Mouse (Mus musculus) spleen, adult 2 months (tissue): ENCODE results near the gene Noxred1. TPM values are rescaled to one million over a fixed set of nuclear protein-coding genes. Genes with fewer than 3 reads are reported as not detected.

Source experiments
- DNase-seq, 2 experiments: peaks; one replicate each; pipeline versions ENCODE4 v3.0.0 to v3.0.0-alpha.2; 2012 to 2021; ENCODE audit warnings: low spot score in 2 of 2, low read depth in 1 of 2
- H3K27ac ChIP-seq: fragments of 200-500 bp; 2 replicates; pipeline ENCODE4 v1.5.1; 2012; ENCODE audit warnings: low read length, inconsistent platforms; ENCODE audit not compliant: insufficient read depth
- H3K27me3 ChIP-seq: fragments of 200-500 bp; 2 replicates; pipeline ENCODE4 v1.6.1; 2012; ENCODE audit warnings: mild to moderate bottlenecking, moderate library complexity, low read length, inconsistent platforms; ENCODE audit not compliant: control insufficient read depth, insufficient read depth
- H3K36me3 ChIP-seq: fragments of 200-500 bp; 2 replicates; pipeline ENCODE4 v1.6.1; 2012; ENCODE audit warnings: mild to moderate bottlenecking, low read length, inconsistent platforms; ENCODE audit not compliant: control insufficient read depth, insufficient read depth
- H3K4me1 ChIP-seq: fragments of 200-500 bp; 2 replicates; pipeline ENCODE4 v1.6.1; 2011; ENCODE audit warnings: inconsistent platforms; ENCODE audit not compliant: control insufficient read depth, insufficient read depth, insufficient read length
- H3K4me3 ChIP-seq: fragments of 200-500 bp; 2 replicates; pipeline ENCODE4 v1.5.1; 2011; ENCODE audit warnings: mild to moderate bottlenecking, inconsistent platforms; ENCODE audit not compliant: insufficient read depth, insufficient read length; ENCODE audit errors: extremely low read depth
- CTCF ChIP-seq: fragments of 200-500 bp; IDR thresholded peaks from 2 replicates; pipeline ENCODE4 v1.5.1; 2011; ENCODE audit warnings: mild to moderate bottlenecking, inconsistent platforms; ENCODE audit not compliant: insufficient read depth, insufficient read length, insufficient replicate concordance; ENCODE audit errors: extremely low read depth
- POLR2A ChIP-seq: fragments of 200-500 bp; IDR thresholded peaks from 2 replicates; pipeline ENCODE4 v1.6.1; 2011; ENCODE audit warnings: low read depth, low read length, inconsistent platforms
- WGBS: fragments of 180-500 bp; shearing (Covaris S2); methylation state at CpG from one replicate; pipeline ENCODE4 v1.1.7; 2018; 5-methylcytosine and 5-hydroxymethylcytosine counted together
- polyA plus RNA-seq: library from polyadenylated mRNA; depleted of rRNA; stranded (reverse); fragments of >200 nt; gene quantifications from 2 replicates; pipeline ENCODE4 v1.2.3, GENCODE M21; 2012

Gene Noxred1
- polyA plus RNA-seq, 1 experiment: 2.7 TPM

DNA sequence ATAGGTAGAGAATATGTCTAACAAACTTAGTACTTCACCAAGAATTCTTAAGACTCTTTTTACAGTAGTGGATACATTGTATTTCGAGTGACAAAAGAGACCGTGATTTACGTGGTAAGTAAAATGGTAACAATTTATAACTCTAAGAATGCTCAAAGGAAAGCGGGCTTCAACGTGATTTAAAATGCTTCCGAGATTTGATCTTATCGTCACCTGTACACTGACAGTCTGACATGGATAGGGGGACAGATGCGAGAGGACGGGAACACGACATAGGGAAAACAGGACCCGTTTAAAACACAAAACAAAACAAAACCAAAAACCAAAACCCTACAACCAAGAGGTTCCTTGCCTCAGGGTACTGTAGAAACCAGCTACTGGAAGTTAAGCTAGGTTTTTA lies 26.9 kb upstream of the Noxred1 start:
- H3K36me3 ChIP-seq: peaks cover 19% of the 10 kb centered on the region
- H3K4me3 ChIP-seq: peak overlapping the region; percentile 86
- peak overlapping the region; percentile 72; the same call in 1 of the 2 replicates for H3K27ac ChIP-seq
- TF ChIP-seq CTCF (no peak), POLR2A (no peak)
- no peaks in the 10 kb centered on the region for H3K27me3 ChIP-seq
- H3K4me1 ChIP-seq: peaks cover 4% of the 10 kb centered on the region; the same call in 1 of the 2 replicates
- no peak for DNase-seq
- 17% methylated on average over 11 of the region's 11 CpGs for WGBS

DNA sequence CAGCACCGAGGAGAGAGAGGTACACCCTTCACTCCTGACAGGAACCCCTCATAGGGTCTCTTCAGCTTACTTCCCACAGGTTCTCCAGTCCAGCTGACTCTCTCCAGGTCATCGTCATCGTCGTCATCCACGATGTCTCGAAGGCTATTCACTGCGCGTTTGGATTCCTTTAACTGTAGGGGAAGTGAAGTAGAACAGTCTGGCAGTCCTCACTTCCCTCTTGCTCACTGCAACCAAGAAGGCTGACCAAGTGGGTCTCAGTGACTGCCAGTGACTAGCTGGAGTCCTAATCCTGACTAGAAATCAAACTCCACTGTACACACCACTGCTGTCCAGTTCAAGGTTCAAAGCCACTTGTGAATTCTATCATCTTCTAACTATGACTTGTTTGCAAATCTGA lies 22.0 kb upstream of the Noxred1 start:
- peaks cover 19% of the 10 kb centered on the region for H3K36me3 ChIP-seq
- no peak for TF ChIP-seq POLR2A
- no peak for TF ChIP-seq CTCF
- no peaks in the 10 kb centered on the region for H3K4me1 ChIP-seq
- 96% methylated on average over 8 of the region's 8 CpGs for WGBS
- no peaks in the 10 kb centered on the region for H3K27me3 ChIP-seq
- DNase-seq: no peak
- no peak overlapping the region for H3K4me3 ChIP-seq
- H3K27ac ChIP-seq: no peak overlapping the region

DNA sequence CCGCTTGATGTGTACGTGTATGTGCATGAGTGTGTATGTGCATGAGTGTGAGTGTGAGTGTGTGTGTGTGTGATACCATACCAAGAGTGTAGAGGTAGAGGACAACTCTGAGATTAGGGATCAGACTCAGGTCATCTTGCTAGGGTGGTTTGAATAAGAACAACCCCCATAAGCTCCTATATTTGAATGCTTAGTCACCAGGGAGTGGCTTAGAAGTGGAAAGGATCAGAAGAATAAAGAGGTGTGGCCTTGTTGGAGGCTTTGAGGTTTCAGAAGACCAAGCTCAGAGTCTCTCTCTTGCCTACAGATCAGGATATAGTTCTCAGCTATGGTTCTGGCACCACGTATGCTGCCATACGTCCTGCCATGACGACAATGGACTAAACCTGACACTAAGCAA lies 18.1 kb upstream of the Noxred1 start:
- Histone ChIP-seq H3K4me3 (no peak overlapping the region), H3K36me3 (peaks cover 32% of the 10 kb centered on the region), H3K4me1 (no peaks in the 10 kb centered on the region), H3K27ac (no peak overlapping the region), H3K27me3 (no peaks in the 10 kb centered on the region)
- no peak for TF ChIP-seq CTCF
- no peak for DNase-seq
- WGBS: 95% methylated on average over 5 of the region's 5 CpGs

DNA sequence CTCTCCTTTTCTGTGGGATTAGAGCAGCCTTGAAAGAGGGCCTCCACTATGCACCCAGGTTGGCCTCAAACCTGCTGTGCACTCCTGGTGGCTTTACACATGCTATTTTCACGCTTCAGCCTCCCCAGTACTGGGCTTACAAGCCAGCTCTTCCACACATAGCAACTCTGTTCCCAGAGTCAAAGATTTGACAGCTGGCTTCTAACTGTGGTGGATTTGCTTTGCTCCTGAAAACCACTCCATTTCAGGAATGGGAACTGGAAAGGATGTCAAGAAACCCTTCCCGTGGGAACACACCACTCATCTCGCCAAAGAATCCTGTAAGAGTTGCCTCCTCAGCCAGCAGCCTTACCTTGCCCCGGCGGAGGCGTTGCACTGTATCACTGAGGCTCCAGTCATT lies 15.3 kb upstream of the Noxred1 start:
- H3K4me3 ChIP-seq: no peak overlapping the region
- TF ChIP-seq CTCF: no peak
- TF ChIP-seq POLR2A: no peak
- DNase-seq: no peak
- H3K27me3 ChIP-seq: no peaks in the 10 kb centered on the region
- WGBS: 96% methylated on average over 6 of the region's 6 CpGs
- H3K36me3 ChIP-seq: peaks cover 40% of the 10 kb centered on the region
- H3K4me1 ChIP-seq: no peaks in the 10 kb centered on the region
- no peak overlapping the region for H3K27ac ChIP-seq

DNA sequence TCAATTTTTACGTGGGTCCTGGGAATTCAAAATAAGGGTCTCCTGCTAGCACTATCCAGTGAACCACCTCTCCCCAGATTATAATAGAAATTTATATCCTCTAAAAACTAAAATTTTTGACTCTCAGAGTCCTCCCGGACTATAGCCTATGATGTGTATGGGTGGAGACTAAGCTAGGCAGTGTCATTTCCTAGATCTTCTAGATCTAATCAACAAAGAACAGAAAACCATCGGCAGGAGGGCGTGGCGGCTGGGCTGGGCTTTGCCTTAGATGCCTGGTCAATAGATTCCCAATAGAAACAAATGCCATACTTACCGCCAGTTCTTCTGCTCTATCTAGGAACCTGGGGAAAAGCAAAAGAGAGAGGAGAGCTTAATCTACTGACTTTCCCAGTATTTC lies 11.6 kb upstream of the Noxred1 start:
- WGBS: 84% methylated on average over 6 of the region's 6 CpGs
- no peak for DNase-seq
- Histone ChIP-seq H3K4me1 (no peaks in the 10 kb centered on the region), H3K27me3 (no peaks in the 10 kb centered on the region), H3K36me3 (peaks cover 43% of the 10 kb centered on the region), H3K4me3 (no peak overlapping the region), H3K27ac (no peak overlapping the region)
- TF ChIP-seq CTCF: no peak
- no peak for TF ChIP-seq POLR2A

DNA sequence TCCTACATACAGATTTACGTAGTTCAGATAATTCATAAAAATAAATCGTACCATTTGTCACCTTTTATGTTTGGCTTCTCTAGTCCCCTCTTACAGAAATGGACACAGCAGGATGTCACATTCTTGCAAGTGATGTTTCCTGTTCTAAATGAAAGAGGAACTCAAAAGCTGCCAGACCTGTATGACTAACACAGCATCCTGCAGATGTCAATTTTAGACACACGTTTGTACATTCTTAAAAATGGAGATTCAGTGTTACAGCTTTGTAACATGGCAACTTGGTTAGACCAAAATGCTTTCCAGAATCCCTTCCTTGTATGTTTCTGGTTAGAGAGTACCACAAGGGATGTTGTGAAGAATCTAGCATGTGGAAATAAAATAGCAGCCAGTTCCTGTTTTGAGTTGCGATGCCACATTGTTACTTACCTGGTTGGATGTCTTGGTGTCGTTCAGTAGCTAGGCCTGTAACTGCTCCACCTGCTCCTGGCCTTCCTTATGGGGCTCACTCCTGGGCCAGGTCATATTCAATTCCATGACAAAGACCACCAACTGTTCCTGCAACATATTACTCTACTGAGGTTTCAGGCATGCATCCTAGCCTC lies 1.5 kb downstream of the Noxred1 start:
- Histone ChIP-seq H3K27ac (peak overlapping the region; percentile 91), H3K4me1 (peaks cover 4% of the 10 kb centered on the region; the same call in 1 of the 2 replicates), H3K4me3 (no peak overlapping the region), H3K27me3 (no peaks in the 10 kb centered on the region), H3K36me3 (peaks cover 22% of the 10 kb centered on the region)
- DNase-seq: peak in 1 of 2 experiments; percentile 44
- no peak for TF ChIP-seq CTCF
- no peak for TF ChIP-seq POLR2A
- WGBS: 18% methylated on average over 5 of the region's 5 CpGs

DNA sequence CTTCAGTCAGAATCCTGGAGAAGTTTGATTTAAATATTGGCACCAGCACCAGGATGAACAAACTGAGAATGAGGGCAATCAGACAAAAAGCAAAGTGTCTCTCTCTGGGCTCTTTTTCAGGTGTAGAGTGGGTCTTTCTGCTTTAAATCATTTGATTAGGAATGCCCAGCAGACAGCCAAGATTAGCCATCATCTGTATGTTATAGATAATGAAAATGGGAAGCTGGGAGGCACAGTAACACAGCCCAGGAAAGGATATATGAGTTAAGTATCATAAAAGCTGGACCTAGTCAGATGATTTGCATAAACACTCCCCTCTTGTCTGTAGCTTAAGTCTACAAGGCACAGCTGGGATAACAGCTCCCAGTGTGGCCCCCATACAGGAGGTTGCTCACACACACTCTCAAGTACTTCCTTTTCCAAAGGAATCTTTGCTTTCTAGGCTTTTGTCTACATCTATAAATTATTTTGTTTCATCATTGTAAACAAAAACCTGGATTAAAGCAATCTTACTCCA lies 8.1 kb downstream of the Noxred1 start:
- Histone ChIP-seq H3K27me3 (no peaks in the 10 kb centered on the region), H3K4me3 (no peak overlapping the region), H3K4me1 (no peaks in the 10 kb centered on the region), H3K36me3 (no peaks in the 10 kb centered on the region), H3K27ac (no peak overlapping the region)
- DNase-seq: no peak
- TF ChIP-seq CTCF (no peak), POLR2A (no peak)
